Comparison of ENCODE assay signal across 12 mouse cellular contexts in genomic region chr15:74458940-74459339, GRCm38 (mm10).
DNase-seq lines count a peak whose midpoint lies in the region; ATAC-seq lines count a peak whose summit lies in the region.
"Had no signal": no experiment of that assay in that cellular context is flagged by ENCODE, and none has a peak within 500 bp of the region (broad histone marks: within the 10 kb centered on the region; RNA-seq: fewer than 3 reads in every experiment).

No protein-coding gene starts in this region.

- H3K36me3 ChIP-seq in kidney, embryonic 15.5 days: no peaks in the 10 kb centered on the region
- H3K36me3 ChIP-seq: limb, embryonic 12.5 days had no signal

- H3K4me3 ChIP-seq in kidney, embryonic 15.5 days (replicated peaks): no peak overlapping the region
- H3K4me3 ChIP-seq: limb, embryonic 12.5 days had no signal

- intact Hi-C loops in left cerebral cortex, postnatal 25 days (cut with DNase I): no loop called here

- no peak overlapping the region for H3K27ac ChIP-seq in kidney, embryonic 15.5 days
- H3K27ac ChIP-seq: limb, embryonic 12.5 days had no signal

- WGBS in kidney, embryonic 15.5 days: 89% methylated on average over 9 of the region's 9 CpGs

- no peaks in the 10 kb centered on the region for H3K9me3 ChIP-seq in kidney, embryonic 15.5 days (replicated peaks)
- H3K9me3 ChIP-seq: limb, embryonic 12.5 days had no signal

- DNase-seq in frontal cortex, postnatal 10 days (ENCODE audit: low spot score in 2 of 2): peak; percentile 31 to 44
- no peak for DNase-seq in frontal cortex, postnatal 14 days (ENCODE audit: low spot score in 2 of 2)
- DNase-seq in cerebellum, adult 11 months: peak; percentile 51
- DNase-seq in cerebellum, postnatal 25 days: peak; percentile 62 to 70
- DNase-seq in left cerebral cortex, postnatal 25 days (ENCODE audit: low spot score in 2 of 2): peak; percentile 58 to 78
- DNase-seq in adrenal gland, postnatal 25 days: no peak
- DNase-seq in lung, postnatal 25 days (ENCODE audit: low spot score): no peak
- DNase-seq: adrenal gland, adult 8-10 months; heart, postnatal 10 days; lung, adult 2 months had no signal

- H3K4me1 ChIP-seq in kidney, embryonic 15.5 days: no peaks in the 10 kb centered on the region

- no peak for ATAC-seq in kidney, embryonic 15.5 days (replicated peaks; ENCODE audit: low FRiP score)

- H3K4me2 ChIP-seq in kidney, embryonic 15.5 days: no peak overlapping the region
- H3K4me2 ChIP-seq: limb, embryonic 12.5 days had no signal

- no peak overlapping the region for H3K9ac ChIP-seq in kidney, embryonic 15.5 days
- H3K9ac ChIP-seq: limb, embryonic 12.5 days had no signal

- H3K27me3 ChIP-seq in kidney, embryonic 15.5 days: no peaks in the 10 kb centered on the region
- H3K27me3 ChIP-seq: limb, embryonic 12.5 days had no signal

Comparison
In these comparisons a context has a peak if more than half of its experiments do, and no peak if none do; other contexts are left out.
1. DNase-seq: peak in frontal cortex, postnatal 10 days (2 of 2), cerebellum, adult 11 months (single experiment), cerebellum, postnatal 25 days (2 of 2) and left cerebral cortex, postnatal 25 days (2 of 2); none in frontal cortex, postnatal 14 days (0 of 2), adrenal gland, postnatal 25 days (single experiment) and lung, postnatal 25 days (single experiment).